Mouse (Mus musculus): ENCODE measurements around the gene Gmfb. TPM values are rescaled to one million over a fixed set of nuclear protein-coding genes. Genes with fewer than 3 reads are reported as not detected.
A peak's percentile ranks its signal among the peaks of the same experiment; 100 is the strongest.

Gmfb gene
- 118 and 127 TPM in 2 replicates for polyA plus RNA-seq (2014; fragmentation: Nextera tagmentation; extraction: Ambion mirVana)

- WGBS, result under 1% methylated on average over 64 of the region's 65 CpGs
- Histone ChIP-seq H3K9ac (ENCODE audit: low read length) (peak within 1 kb of the TSS; percentile 91), H3K27me3 (ENCODE audit: control insufficient read depth, insufficient read depth, low read length) (no peaks in the 10 kb centered on the region), H3K4me2 (peak within 1 kb of the TSS; percentile 82), H3K36me3 (ENCODE audit: control insufficient read depth, insufficient read depth, low read length) (no peaks in the 10 kb centered on the region), H3K9me3 (ENCODE audit: control insufficient read depth, low read length) (no peaks in the 10 kb centered on the region), H3K4me3 (ENCODE audit: low read depth, low read length) (peak within 1 kb of the TSS; percentile 86), H3K27ac (ENCODE audit: low read depth, low read length) (peak within 1 kb of the TSS; percentile 64; the same call in 1 of the 2 replicates), H3K4me1 (ENCODE audit: control insufficient read depth, insufficient read depth, low read length) (peaks cover 11% of the 10 kb centered on the region)
- ATAC-seq (ENCODE audit: low FRiP score), result peak; percentile 98
- DNase-seq (ENCODE audit: low spot score, missing footprints), result peak; percentile 99
These were observed at the start of gene Gmfb for GRCm38 (mm10) chr14:46821873-46822716. Gene Gmfb (minus strand): TSS chr14:46822242.

GRCm38 (mm10) chr14:46862922-46863321 is 40.9 kb upstream of the Gmfb start:
- ATAC-seq (ENCODE audit: low FRiP score) (no peak), DNase-seq (ENCODE audit: low spot score, missing footprints) (no peak)
- H3K27ac ChIP-seq (ENCODE audit: low read depth, low read length), result no peak overlapping the region
- 90% methylated on average over 5 of the region's 5 CpGs for WGBS
- H3K9me3 ChIP-seq (ENCODE audit: control insufficient read depth, low read length), result no peaks in the 10 kb centered on the region
- H3K36me3 ChIP-seq (ENCODE audit: control insufficient read depth, insufficient read depth, low read length), result no peaks in the 10 kb centered on the region
- no peaks in the 10 kb centered on the region for H3K27me3 ChIP-seq (ENCODE audit: control insufficient read depth, insufficient read depth, low read length)
- no peak overlapping the region for H3K4me3 ChIP-seq (ENCODE audit: low read depth, low read length)
- no peaks in the 10 kb centered on the region for H3K4me1 ChIP-seq (ENCODE audit: control insufficient read depth, insufficient read depth, low read length)
- H3K4me2 ChIP-seq, result no peak overlapping the region
- no peak overlapping the region for H3K9ac ChIP-seq (ENCODE audit: low read length)

DNA sequence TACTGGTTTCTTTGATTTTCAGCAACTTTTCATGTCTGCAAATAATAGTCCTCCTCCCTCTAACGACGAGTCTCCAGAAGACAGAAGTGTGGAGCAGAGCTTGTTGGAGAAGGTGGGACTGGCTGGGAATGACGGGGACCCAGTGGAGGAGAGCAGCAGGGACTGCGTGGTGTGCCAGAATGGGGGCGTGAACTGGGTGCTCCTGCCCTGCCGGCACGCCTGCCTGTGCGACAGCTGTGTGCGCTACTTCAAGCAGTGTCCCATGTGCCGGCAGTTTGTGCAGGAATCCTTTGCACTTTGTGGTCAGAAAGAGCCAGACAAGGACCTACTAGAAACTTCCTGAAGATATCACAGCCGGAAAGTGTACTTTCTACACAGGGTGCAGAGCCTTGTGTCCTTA is 31.6 kb upstream of the Gmfb start:
- Histone ChIP-seq H3K4me1 (ENCODE audit: control insufficient read depth, insufficient read depth, low read length) (no peaks in the 10 kb centered on the region), H3K4me2 (no peak overlapping the region), H3K36me3 (ENCODE audit: control insufficient read depth, insufficient read depth, low read length) (no peaks in the 10 kb centered on the region; the same call in 1 of the 2 replicates), H3K9me3 (ENCODE audit: control insufficient read depth, low read length) (no peaks in the 10 kb centered on the region), H3K9ac (ENCODE audit: low read length) (no peak overlapping the region), H3K4me3 (ENCODE audit: low read depth, low read length) (no peak overlapping the region), H3K27ac (ENCODE audit: low read depth, low read length) (no peak overlapping the region), H3K27me3 (ENCODE audit: control insufficient read depth, insufficient read depth, low read length) (no peaks in the 10 kb centered on the region)
- DNase-seq (ENCODE audit: low spot score, missing footprints), result no peak
- no peak for ATAC-seq (ENCODE audit: low FRiP score)
- 88% methylated on average over 11 of the region's 11 CpGs for WGBS

GRCm38 (mm10) chr14:46849769-46850168 is 27.7 kb upstream of the Gmfb start:
- Histone ChIP-seq H3K36me3 (ENCODE audit: control insufficient read depth, insufficient read depth, low read length) (no peaks in the 10 kb centered on the region; the same call in 1 of the 2 replicates), H3K9ac (ENCODE audit: low read length) (no peak overlapping the region), H3K27ac (ENCODE audit: low read depth, low read length) (no peak overlapping the region), H3K9me3 (ENCODE audit: control insufficient read depth, low read length) (no peaks in the 10 kb centered on the region), H3K4me2 (no peak overlapping the region), H3K27me3 (ENCODE audit: control insufficient read depth, insufficient read depth, low read length) (no peaks in the 10 kb centered on the region), H3K4me3 (ENCODE audit: low read depth, low read length) (no peak overlapping the region), H3K4me1 (ENCODE audit: control insufficient read depth, insufficient read depth, low read length) (no peaks in the 10 kb centered on the region)
- ATAC-seq (ENCODE audit: low FRiP score) (no peak), DNase-seq (ENCODE audit: low spot score, missing footprints) (no peak)
- WGBS, result 94% methylated on average over 1 of the region's 1 CpGs

- Histone ChIP-seq H3K36me3 (ENCODE audit: control insufficient read depth, insufficient read depth, low read length) (no peaks in the 10 kb centered on the region; the same call in 1 of the 2 replicates), H3K27me3 (ENCODE audit: control insufficient read depth, insufficient read depth, low read length) (no peaks in the 10 kb centered on the region), H3K4me1 (ENCODE audit: control insufficient read depth, insufficient read depth, low read length) (no peaks in the 10 kb centered on the region), H3K9ac (ENCODE audit: low read length) (no peak overlapping the region), H3K9me3 (ENCODE audit: control insufficient read depth, low read length) (no peaks in the 10 kb centered on the region), H3K27ac (ENCODE audit: low read depth, low read length) (no peak overlapping the region), H3K4me3 (ENCODE audit: low read depth, low read length) (no peak overlapping the region), H3K4me2 (no peak overlapping the region)
- DNase-seq (ENCODE audit: low spot score, missing footprints) (no peak), ATAC-seq (ENCODE audit: low FRiP score) (no peak)
- WGBS, result 89% methylated on average over 5 of the region's 5 CpGs
These were observed 26.7 kb upstream of the Gmfb start for GRCm38 (mm10) chr14:46848736-46849135.

GRCm38 (mm10) chr14:46848063-46848590 is 26.1 kb upstream of the Gmfb start:
- ATAC-seq (ENCODE audit: low FRiP score) (no peak), DNase-seq (ENCODE audit: low spot score, missing footprints) (no peak)
- Histone ChIP-seq H3K27ac (ENCODE audit: low read depth, low read length) (no peak overlapping the region), H3K4me3 (ENCODE audit: low read depth, low read length) (no peak overlapping the region), H3K4me1 (ENCODE audit: control insufficient read depth, insufficient read depth, low read length) (no peaks in the 10 kb centered on the region), H3K9me3 (ENCODE audit: control insufficient read depth, low read length) (no peaks in the 10 kb centered on the region), H3K4me2 (no peak overlapping the region), H3K9ac (ENCODE audit: low read length) (no peak overlapping the region), H3K36me3 (ENCODE audit: control insufficient read depth, insufficient read depth, low read length) (no peaks in the 10 kb centered on the region), H3K27me3 (ENCODE audit: control insufficient read depth, insufficient read depth, low read length) (no peaks in the 10 kb centered on the region)
- 89% methylated on average over 4 of the region's 4 CpGs for WGBS

- 0 out of 2 replicates have a peak, but pooled peaks cover 2% of the 10 kb centered on the region for H3K36me3 ChIP-seq (ENCODE audit: control insufficient read depth, insufficient read depth, low read length)
- ATAC-seq (ENCODE audit: low FRiP score), result no peak
- WGBS, result 93% methylated on average over 11 of the region's 11 CpGs
These were observed 23.7 kb upstream of the Gmfb start for GRCm38 (mm10) chr14:46845706-46846105.

DNA sequence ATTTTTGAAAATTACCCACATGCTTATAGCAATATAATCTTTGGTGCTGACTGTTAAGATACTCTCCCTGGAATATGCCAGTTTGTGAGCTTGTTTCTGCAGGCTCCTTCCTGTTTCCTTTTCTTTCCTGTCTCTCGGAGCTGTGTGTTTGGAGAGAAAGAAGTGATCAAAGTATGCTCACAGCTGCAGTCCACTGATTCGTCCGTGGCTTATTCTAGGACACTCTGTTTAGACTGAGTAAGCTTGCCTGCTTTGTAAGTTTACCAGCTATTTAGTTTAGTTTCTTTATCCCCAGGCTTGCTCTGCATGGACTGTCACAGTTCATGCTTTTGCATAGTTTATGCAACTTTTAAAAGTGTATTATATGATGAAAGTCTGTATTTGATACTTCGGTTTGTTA is 17.3 kb upstream of the Gmfb start:
- Histone ChIP-seq H3K4me3 (ENCODE audit: low read depth, low read length) (no peak overlapping the region), H3K9me3 (ENCODE audit: control insufficient read depth, low read length) (no peaks in the 10 kb centered on the region), H3K9ac (ENCODE audit: low read length) (no peak overlapping the region), H3K27me3 (ENCODE audit: control insufficient read depth, insufficient read depth, low read length) (no peaks in the 10 kb centered on the region), H3K27ac (ENCODE audit: low read depth, low read length) (no peak overlapping the region), H3K4me2 (no peak overlapping the region), H3K36me3 (ENCODE audit: control insufficient read depth, insufficient read depth, low read length) (0 out of 2 replicates have a peak, but pooled peaks cover 2% of the 10 kb centered on the region), H3K4me1 (ENCODE audit: control insufficient read depth, insufficient read depth, low read length) (no peaks in the 10 kb centered on the region)
- DNase-seq (ENCODE audit: low spot score, missing footprints) (no peak), ATAC-seq (ENCODE audit: low FRiP score) (no peak)
- WGBS, result 75% methylated on average over 4 of the region's 4 CpGs

More at GRCm38 (mm10) chr14:46845706-46846105, 23.7 kb upstream of the Gmfb start:
- Histone ChIP-seq H3K4me1 (ENCODE audit: control insufficient read depth, insufficient read depth, low read length) (no peaks in the 10 kb centered on the region), H3K9ac (ENCODE audit: low read length) (no peak overlapping the region), H3K4me2 (no peak overlapping the region), H3K27me3 (ENCODE audit: control insufficient read depth, insufficient read depth, low read length) (no peaks in the 10 kb centered on the region), H3K4me3 (ENCODE audit: low read depth, low read length) (no peak overlapping the region), H3K27ac (ENCODE audit: low read depth, low read length) (no peak overlapping the region), H3K9me3 (ENCODE audit: control insufficient read depth, low read length) (no peaks in the 10 kb centered on the region)
- DNase-seq (ENCODE audit: low spot score, missing footprints), result no peak
